Mouse (Mus musculus) heart, postnatal 0 days (tissue): ENCODE measurements around the gene Dnaja4. TPM values are rescaled to one million over a fixed set of nuclear protein-coding genes. Genes with fewer than 3 reads are reported as not detected.

Experiments used
- ATAC-seq: fragments of 200-750 bp; cut with Nextera tagmentation; 2 replicates; pipeline ENCODE4 v1.8.0; 2017; ENCODE audit warnings: low read depth, moderate number of reproducible peaks, moderate library complexity; ENCODE audit not compliant: insufficient read depth
- DNase-seq: peaks from one replicate; pipeline ENCODE4 v3.0.0-alpha.2; 2016; ENCODE audit warnings: low spot score
- H3K27ac ChIP-seq: fragments of 300-500 bp; sonication (generic); 2 replicates; pipeline ENCODE4 v1.5.1; 2014; ENCODE audit warnings: low read depth, mild to moderate bottlenecking
- H3K27me3 ChIP-seq: fragments of 300-500 bp; sonication (generic); 2 replicates; pipeline ENCODE4 v1.6.1; 2014; ENCODE audit warnings: low read length, mixed read lengths; ENCODE audit not compliant: control insufficient read depth, insufficient read depth
- H3K36me3 ChIP-seq: fragments of 300-500 bp; sonication (generic); replicated peaks from 2 replicates; pipeline ENCODE4 v1.6.1; 2014; ENCODE audit warnings: low read length, mixed read lengths; ENCODE audit not compliant: control insufficient read depth, insufficient read depth
- H3K4me1 ChIP-seq: fragments of 300-500 bp; sonication (generic); 2 replicates; pipeline ENCODE4 v1.6.1; 2014; ENCODE audit warnings: antibody characterized with exemption; ENCODE audit not compliant: control insufficient read depth, insufficient read depth
- H3K4me2 ChIP-seq: fragments of 300-500 bp; sonication (generic); 2 replicates; pipeline ENCODE4 v1.6.1; 2014; ENCODE audit warnings: low read depth, mild to moderate bottlenecking, low read length, moderate library complexity
- H3K4me3 ChIP-seq: fragments of 300-500 bp; sonication (generic); 2 replicates; pipeline ENCODE4 v1.5.1; 2014; ENCODE audit warnings: low read depth, low read length
- H3K9ac ChIP-seq: fragments of 300-500 bp; sonication (generic); replicated peaks from 2 replicates; pipeline ENCODE4 v1.6.1; 2014; ENCODE audit warnings: low read depth, low read length, mixed read lengths
- H3K9me3 ChIP-seq: fragments of 300-500 bp; sonication (generic); replicated peaks from 2 replicates; pipeline ENCODE4 v1.6.1; 2016; ENCODE audit warnings: low read length; ENCODE audit not compliant: control insufficient read depth
- CTCF ChIP-seq: IDR thresholded peaks from 2 replicates; pipeline ENCODE4 v1.5.1; 2016; ENCODE audit warnings: antibody characterized with exemption, control low read depth, low read depth
- EP300 ChIP-seq: IDR thresholded peaks from 2 replicates; pipeline ENCODE4 v1.6.1; 2016; ENCODE audit warnings: antibody characterized with exemption, low read depth
- WGBS: fragments of 180-500 bp; shearing (Covaris S2); extraction: QIAGEN DNeasy Blood & Tissue Kit; methylation state at CpG from one replicate; pipeline ENCODE4 v1.1.7; 2014; 5-methylcytosine and 5-hydroxymethylcytosine counted together
- polyA plus RNA-seq: library from polyadenylated mRNA; unstranded; fragments of >200 nt; fragmentation: Nextera tagmentation; extraction: Ambion mirVana; gene quantifications from 2 replicates; pipeline ENCODE4 v1.2.1, GENCODE M21; 2015
- total RNA-seq: library from RNA; depleted of rRNA; stranded (reverse); fragments of >200 nt; gene quantifications from 2 replicates; pipeline ENCODE4 v1.2.3, GENCODE M21; 2014; ENCODE audit warnings: low replicate concordance

The Dnaja4 gene
- total and polyA plus RNA-seq, 2 experiments from 2014 or later = 28.2 to 36.1 TPM

- ATAC-seq (no peak), DNase-seq (no peak)
- Histone ChIP-seq H3K36me3 (no peaks in the 10 kb centered on the region), H3K4me3 (no peak within 1 kb of the TSS), H3K27ac (no peak within 1 kb of the TSS), H3K27me3 (no peaks in the 10 kb centered on the region), H3K4me2 (no peak within 1 kb of the TSS), H3K9me3 (no peaks in the 10 kb centered on the region), H3K4me1 (no peaks in the 10 kb centered on the region), H3K9ac (no peak within 1 kb of the TSS)
- WGBS = 36% methylated on average over 10 of the region's 10 CpGs
- TF ChIP-seq EP300 = no peak
- no peak for TF ChIP-seq CTCF
Measured at GRCm38 (mm10) chr9:54661605-54662377, 36.9 kb upstream of the Dnaja4 start, which contains the start of gene Acsbg1. TSS of gene Acsbg1 (minus strand) at chr9:54661870.

DNA sequence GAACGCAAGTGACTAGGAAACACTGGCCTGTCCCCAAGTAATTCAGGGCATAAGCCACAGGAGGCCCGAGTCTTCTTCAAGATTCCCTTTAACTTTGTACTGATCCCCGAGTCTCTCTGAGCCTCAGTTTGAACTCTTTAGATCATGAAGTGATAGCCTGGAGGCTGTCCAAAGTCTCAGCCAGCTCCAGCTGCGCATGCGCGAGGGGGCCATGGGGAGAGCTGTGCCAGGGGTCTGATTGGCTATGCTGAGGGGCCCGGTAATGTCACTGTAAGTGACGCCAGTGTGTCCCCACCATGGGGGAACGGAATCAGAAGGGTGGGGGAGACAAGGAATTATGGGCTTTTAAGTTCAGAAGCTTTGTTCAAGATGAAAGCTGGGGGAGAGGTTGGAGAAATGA lies 34.3 kb upstream of the Dnaja4 start:
- WGBS = 77% methylated on average over 9 of the region's 9 CpGs

DNA sequence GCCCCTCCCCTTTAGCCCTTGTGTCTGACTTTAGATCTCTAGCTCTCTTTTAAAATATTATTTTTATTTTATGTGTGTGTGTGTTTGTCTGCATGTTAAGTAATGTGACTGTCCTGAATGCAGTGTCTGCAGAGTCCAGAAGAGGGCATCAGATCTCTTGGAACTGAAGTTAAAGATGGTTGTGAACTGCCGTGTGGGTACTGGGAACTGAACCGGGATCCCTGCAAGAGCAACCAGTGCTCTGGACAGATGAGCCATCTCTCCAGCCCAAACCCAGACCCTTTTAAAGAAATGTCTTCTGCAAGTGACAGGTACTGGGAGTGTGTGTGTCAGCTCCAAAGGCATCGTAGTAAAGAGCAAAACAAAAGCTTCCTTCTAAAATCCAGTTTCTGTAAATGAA lies 32.6 kb upstream of the Dnaja4 start:
- no peaks in the 10 kb centered on the region for H3K36me3 ChIP-seq
- H3K9ac ChIP-seq = no peak overlapping the region
- ATAC-seq (no peak), DNase-seq (no peak)
- no peak overlapping the region for H3K27ac ChIP-seq
- H3K4me1 ChIP-seq = no peaks in the 10 kb centered on the region
- no peaks in the 10 kb centered on the region for H3K27me3 ChIP-seq
- no peak overlapping the region for H3K4me2 ChIP-seq
- H3K4me3 ChIP-seq = no peak overlapping the region
- 88% methylated on average over 3 of the region's 3 CpGs for WGBS
- H3K9me3 ChIP-seq = no peaks in the 10 kb centered on the region
- TF ChIP-seq EP300 (no peak), CTCF (no peak)

More for the DNA sequence above, 34.3 kb upstream of the Dnaja4 start:
- Histone ChIP-seq H3K4me2 (no peak overlapping the region), H3K27ac (no peak overlapping the region), H3K4me3 (no peak overlapping the region), H3K27me3 (no peaks in the 10 kb centered on the region), H3K4me1 (no peaks in the 10 kb centered on the region), H3K36me3 (no peaks in the 10 kb centered on the region), H3K9me3 (no peaks in the 10 kb centered on the region), H3K9ac (no peak overlapping the region)
- no peak for TF ChIP-seq EP300
- TF ChIP-seq CTCF = no peak
- DNase-seq = no peak
- no peak for ATAC-seq

DNA sequence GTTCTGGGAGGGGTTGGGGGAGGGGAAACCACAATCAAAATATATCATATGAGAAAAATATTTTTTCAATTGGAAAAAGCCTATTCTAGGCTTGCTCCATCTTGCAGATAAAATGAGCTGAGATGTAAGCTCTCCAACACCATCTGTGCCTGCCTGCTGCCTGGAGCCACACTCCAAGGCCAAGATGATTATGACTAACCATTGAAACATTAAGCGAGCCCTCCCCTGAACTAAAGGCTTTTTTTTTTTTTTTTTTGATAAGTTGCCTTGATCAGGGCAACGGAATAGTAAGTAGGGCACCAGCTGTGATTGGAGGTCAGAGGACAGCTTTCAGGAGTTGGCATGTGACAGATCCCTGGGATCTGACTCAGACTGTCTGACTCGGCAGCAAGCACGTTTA lies 30.2 kb upstream of the Dnaja4 start:
- Histone ChIP-seq H3K4me2 (no peak overlapping the region), H3K9ac (no peak overlapping the region), H3K27ac (no peak overlapping the region), H3K4me1 (no peaks in the 10 kb centered on the region), H3K4me3 (no peak overlapping the region), H3K27me3 (no peaks in the 10 kb centered on the region), H3K36me3 (no peaks in the 10 kb centered on the region), H3K9me3 (no peaks in the 10 kb centered on the region)
- 55% methylated on average over 4 of the region's 4 CpGs for WGBS
- DNase-seq (no peak), ATAC-seq (no peak)
- no peak for TF ChIP-seq EP300
- TF ChIP-seq CTCF = no peak

DNA sequence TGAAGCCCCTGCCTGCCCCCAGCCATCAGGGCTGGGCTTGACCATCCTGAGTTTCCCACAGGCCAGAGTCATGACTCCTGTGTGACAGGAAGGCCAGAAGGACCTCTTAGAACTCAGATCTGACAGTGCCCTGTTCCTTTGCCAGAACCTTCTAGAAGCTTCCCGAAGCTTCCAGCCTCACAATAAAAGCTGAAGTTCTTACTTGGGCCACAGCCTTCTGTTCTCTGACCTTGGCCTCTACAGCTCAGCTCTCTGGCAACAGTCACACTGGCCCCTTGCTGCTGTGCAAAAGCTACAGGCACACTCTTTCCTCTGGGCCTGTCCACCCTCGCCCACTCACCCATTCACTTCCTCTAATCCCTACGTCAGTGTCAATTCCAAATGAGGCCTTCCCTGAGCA lies 26.7 kb upstream of the Dnaja4 start:
- no peak overlapping the region for H3K27ac ChIP-seq
- no peak for ATAC-seq

DNA sequence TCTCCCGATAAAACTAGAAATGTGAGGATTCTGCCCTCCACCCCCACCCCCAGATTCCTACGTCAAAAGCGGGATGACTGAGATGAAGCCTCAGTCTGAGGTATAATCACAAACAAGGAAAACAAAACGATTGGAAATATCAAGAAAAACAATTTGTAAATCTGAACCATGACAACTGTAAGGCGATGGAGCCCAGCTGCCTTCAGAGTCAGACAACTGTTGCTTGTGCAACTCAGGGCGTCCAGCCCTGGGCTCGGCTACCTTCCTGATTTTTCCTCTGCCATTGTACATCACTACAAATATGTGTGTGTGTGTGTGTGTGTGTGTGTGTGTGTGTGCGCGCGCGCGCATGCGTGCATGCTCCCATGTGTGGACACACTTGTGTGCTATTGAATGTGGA lies 24.8 kb upstream of the Dnaja4 start:
- WGBS = 83% methylated on average over 13 of the region's 13 CpGs
- no peak for DNase-seq
- Histone ChIP-seq H3K27me3 (no peaks in the 10 kb centered on the region), H3K27ac (no peak overlapping the region), H3K9me3 (no peaks in the 10 kb centered on the region), H3K9ac (no peak overlapping the region), H3K4me3 (no peak overlapping the region), H3K4me1 (no peaks in the 10 kb centered on the region), H3K36me3 (no peaks in the 10 kb centered on the region), H3K4me2 (no peak overlapping the region)
- ATAC-seq = no peak
- TF ChIP-seq CTCF (no peak), EP300 (no peak)

More for the DNA sequence above, 26.7 kb upstream of the Dnaja4 start:
- Histone ChIP-seq H3K4me3 (no peak overlapping the region), H3K9me3 (no peaks in the 10 kb centered on the region), H3K27me3 (no peaks in the 10 kb centered on the region), H3K4me2 (no peak overlapping the region), H3K4me1 (no peaks in the 10 kb centered on the region), H3K36me3 (no peaks in the 10 kb centered on the region), H3K9ac (no peak overlapping the region)
- TF ChIP-seq CTCF (no peak), EP300 (no peak)
- no peak for DNase-seq
- WGBS = 70% methylated on average over 3 of the region's 3 CpGs
